12 mouse cellular contexts compared by ENCODE assay signal in the genomic region with DNA sequence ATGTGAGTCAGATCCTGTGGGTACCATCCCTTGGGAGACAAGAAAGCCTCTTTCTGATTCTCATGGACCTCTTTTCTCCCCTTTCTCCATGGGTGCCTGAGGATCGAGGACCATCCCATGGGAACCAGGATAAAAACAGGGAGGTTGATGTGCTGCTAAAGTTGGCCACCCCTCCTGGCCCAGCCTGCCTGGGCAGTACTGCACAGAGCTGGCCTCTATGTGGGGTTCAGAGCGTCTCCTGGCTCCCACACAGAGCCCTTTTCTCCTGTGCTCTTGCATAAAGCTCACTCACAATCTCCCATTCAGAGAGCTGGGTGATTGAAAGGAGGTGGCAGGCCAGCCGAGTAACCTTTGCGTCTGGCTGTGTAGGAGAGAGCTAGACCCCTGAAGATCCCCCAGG.
DNase-seq lines count a peak whose midpoint lies in the region; ATAC-seq and TF ChIP-seq lines count a peak whose summit lies in the region.
"Had no signal": no experiment of that assay in that cellular context is flagged by ENCODE, and none has a peak within 500 bp of the region (broad histone marks: within the 10 kb centered on the region; RNA-seq: fewer than 3 reads in every experiment).

No protein-coding gene starts in this region.

- no peak for TF ChIP-seq POLR2A in heart, adult 2 months (IDR thresholded peaks at IDR 0.05; ENCODE audit: insufficient read depth, low read depth, low read length)
- no peak for TF ChIP-seq POLR2A in brain, embryonic 14.5 days (IDR thresholded peaks at IDR 0.05; ENCODE audit: borderline replicate concordance, extremely low read depth, insufficient read depth, insufficient read length, poor library complexity, severe bottlenecking)

- no peak overlapping the region for H3K9ac ChIP-seq in heart, postnatal 0 days (replicated peaks; ENCODE audit: low read depth, low read length)
- no peak overlapping the region for H3K9ac ChIP-seq in heart, adult 2 months (ENCODE audit: low read depth, low read length)
- no peak overlapping the region for H3K9ac ChIP-seq in forebrain, postnatal 0 days
- no peak overlapping the region for H3K9ac ChIP-seq in midbrain, embryonic 13.5 days (replicated peaks)
- H3K9ac ChIP-seq: lung, embryonic 15.5 days had no signal

- no peak overlapping the region for H3K4me3 ChIP-seq in heart, postnatal 0 days (ENCODE audit: low read depth, low read length)
- H3K4me3 ChIP-seq in heart, adult 2 months = no peak overlapping the region
- H3K4me3 ChIP-seq in forebrain, postnatal 0 days (ENCODE audit: low read depth, low read length) = no peak overlapping the region
- H3K4me3 ChIP-seq in midbrain, embryonic 13.5 days (replicated peaks) = no peak overlapping the region
- H3K4me3 ChIP-seq: lung, embryonic 15.5 days had no signal

- H3K27me3 ChIP-seq in heart, postnatal 0 days (ENCODE audit: control insufficient read depth, insufficient read depth, low read length) = no peaks in the 10 kb centered on the region
- no peaks in the 10 kb centered on the region for H3K27me3 ChIP-seq in heart, adult 2 months (ENCODE audit: control insufficient read depth, insufficient read depth, low read length)
- no peaks in the 10 kb centered on the region for H3K27me3 ChIP-seq in forebrain, postnatal 0 days (ENCODE audit: insufficient read depth, low read length)
- H3K27me3 ChIP-seq in midbrain, embryonic 13.5 days = no peaks in the 10 kb centered on the region
- H3K27me3 ChIP-seq: lung, embryonic 15.5 days had no signal

- no peaks in the 10 kb centered on the region for H3K36me3 ChIP-seq in heart, postnatal 0 days (replicated peaks; ENCODE audit: control insufficient read depth, insufficient read depth, low read length)
- H3K36me3 ChIP-seq in heart, adult 2 months (ENCODE audit: control insufficient read depth, insufficient read depth, low read length) = peaks cover 7% of the 10 kb centered on the region; the same call in 1 of the 2 replicates
- no peaks in the 10 kb centered on the region for H3K36me3 ChIP-seq in forebrain, postnatal 0 days (ENCODE audit: insufficient read depth)
- no peaks in the 10 kb centered on the region for H3K36me3 ChIP-seq in midbrain, embryonic 13.5 days
- H3K36me3 ChIP-seq: lung, embryonic 15.5 days had no signal

- no peak overlapping the region for H3K4me2 ChIP-seq in heart, postnatal 0 days (ENCODE audit: low read depth, low read length)
- no peak overlapping the region for H3K4me2 ChIP-seq in forebrain, postnatal 0 days (ENCODE audit: low read depth)
- H3K4me2 ChIP-seq in midbrain, embryonic 13.5 days (replicated peaks) = no peak overlapping the region
- H3K4me2 ChIP-seq: lung, embryonic 15.5 days had no signal

- DNase-seq in heart, postnatal 0 days (ENCODE audit: low spot score) = peak; percentile 5
- no peak for DNase-seq in heart, adult 2 months
- DNase-seq in brain, embryonic 14.5 days (ENCODE audit: low read depth) = peak; percentile 80
- peak; percentile 31 for DNase-seq in forebrain, postnatal 0 days
- DNase-seq in adrenal gland, postnatal 36 days = no peak
- DNase-seq in cerebellum, adult 8-10 months = no peak
- no peak for DNase-seq in lung, postnatal 14 days
- DNase-seq: adrenal gland, postnatal 25 days; right cerebral cortex, postnatal 25 days had no signal

- H3K4me1 ChIP-seq in heart, postnatal 0 days (ENCODE audit: control insufficient read depth, insufficient read depth) = peaks cover 47% of the 10 kb centered on the region
- peaks cover 23% of the 10 kb centered on the region for H3K4me1 ChIP-seq in heart, adult 2 months (ENCODE audit: control insufficient read depth, insufficient read depth, low read length)
- 0 out of 2 replicates have a peak, but pooled peaks cover 11% of the 10 kb centered on the region for H3K4me1 ChIP-seq in forebrain, postnatal 0 days (ENCODE audit: insufficient read depth)
- H3K4me1 ChIP-seq in midbrain, embryonic 13.5 days (replicated peaks) = peaks cover 41% of the 10 kb centered on the region

- TF ChIP-seq CTCF in heart, postnatal 0 days (IDR thresholded peaks at IDR 0.05; ENCODE audit: low read depth) = no peak
- no peak for TF ChIP-seq CTCF in heart, adult 2 months (IDR thresholded peaks at IDR 0.05)
- no peak for TF ChIP-seq CTCF in brain, embryonic 14.5 days (IDR thresholded peaks at IDR 0.05; ENCODE audit: borderline replicate concordance, extremely low read depth, insufficient read depth, insufficient read length)
- no peak for TF ChIP-seq CTCF in forebrain, postnatal 0 days (IDR thresholded peaks at IDR 0.05; ENCODE audit: low read depth)

- intact Hi-C loops in heart, adult 2 months (cut with DNase I) = no loop called here

- no peak overlapping the region for H3K27ac ChIP-seq in heart, postnatal 0 days (ENCODE audit: low read depth)
- H3K27ac ChIP-seq in heart, adult 2 months = no peak overlapping the region; the same call in 1 of the 2 replicates
- H3K27ac ChIP-seq in forebrain, postnatal 0 days (ENCODE audit: low read depth, low read length) = peak overlapping the region; percentile 36; the same call in 1 of the 2 replicates
- peak overlapping the region; percentile 58; the same call in 1 of the 2 replicates for H3K27ac ChIP-seq in midbrain, embryonic 13.5 days

- no peak for ATAC-seq in heart, postnatal 0 days (ENCODE audit: insufficient read depth, low read depth)
- peak; percentile 90 for ATAC-seq in forebrain, postnatal 0 days
- ATAC-seq in midbrain, embryonic 13.5 days = peak; percentile 66; the same call in 1 of the 2 replicates
- ATAC-seq: intestine, postnatal 0 days had no signal

- WGBS in heart, postnatal 0 days = 74% methylated on average over 4 of the region's 4 CpGs
- 61% methylated on average over 4 of the region's 4 CpGs for WGBS in heart, adult 2 months
- WGBS in forebrain, postnatal 0 days = 34% methylated on average over 4 of the region's 4 CpGs
- 32% methylated on average over 4 of the region's 4 CpGs for WGBS in midbrain, embryonic 13.5 days

- no peaks in the 10 kb centered on the region for H3K9me3 ChIP-seq in heart, postnatal 0 days (replicated peaks; ENCODE audit: control insufficient read depth, low read length)
- H3K9me3 ChIP-seq in forebrain, postnatal 0 days (ENCODE audit: low read length) = no peaks in the 10 kb centered on the region
- H3K9me3 ChIP-seq in midbrain, embryonic 13.5 days = no peaks in the 10 kb centered on the region
- H3K9me3 ChIP-seq: lung, embryonic 15.5 days had no signal

- no peaks in the 10 kb centered on the region for H3K79me2 ChIP-seq in heart, adult 2 months (replicated peaks; ENCODE audit: control insufficient read depth, insufficient read depth, low read length)

- no peak for TF ChIP-seq EP300 in heart, postnatal 0 days (IDR thresholded peaks at IDR 0.05; ENCODE audit: low read depth)
- TF ChIP-seq EP300 in heart, adult 2 months (IDR thresholded peaks at IDR 0.05; ENCODE audit: insufficient read depth, low read depth, low read length) = no peak

Comparison
In these comparisons a context has a peak if more than half of its experiments do, and no peak if none do; other contexts are left out.
1. DNase-seq: peak in heart, postnatal 0 days (single experiment), brain, embryonic 14.5 days (single experiment) and forebrain, postnatal 0 days (single experiment); none in heart, adult 2 months (0 of 2), adrenal gland, postnatal 36 days (0 of 2), cerebellum, adult 8-10 months (single experiment) and lung, postnatal 14 days (single experiment).
2. H3K27ac ChIP-seq: peak in forebrain, postnatal 0 days (single experiment) and midbrain, embryonic 13.5 days (single experiment); none in heart, postnatal 0 days (single experiment) and heart, adult 2 months (single experiment).